Mouse (Mus musculus): ENCODE results near the gene Orc2. TPM values are rescaled to one million over a fixed set of nuclear protein-coding genes. Genes with fewer than 3 reads are reported as not detected.

The Orc2 gene
- polyA plus RNA-seq, 1 experiment from 2014 or later, result 40.8 TPM

DNA sequence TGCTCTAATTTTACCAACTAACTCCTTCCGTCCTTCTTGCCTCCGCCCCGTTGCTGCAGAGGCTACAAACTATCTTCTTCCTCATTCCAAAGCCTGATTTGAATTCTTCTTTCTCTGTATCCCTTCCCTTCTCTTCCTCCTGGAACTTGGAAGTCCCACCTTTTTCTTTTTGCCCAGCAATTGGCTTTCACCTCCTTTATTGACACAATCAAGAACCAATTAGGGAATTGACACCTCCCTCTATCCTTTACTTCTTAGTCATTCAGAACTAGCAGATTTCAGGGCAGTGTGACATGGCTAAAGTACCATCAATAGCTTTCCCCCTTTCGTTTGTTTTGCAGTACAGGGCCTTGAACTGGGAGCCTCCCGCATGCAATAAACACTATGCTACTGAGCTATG, 46.7 kb downstream of the Orc2 start:
- 90% methylated on average over 5 of the region's 5 CpGs for WGBS
- no peak overlapping the region for H3K27ac ChIP-seq (ENCODE audit: low read depth)
- no peaks in the 10 kb centered on the region for H3K4me1 ChIP-seq (ENCODE audit: insufficient read depth)

GRCm38 (mm10) chr1:58454316-58454715, 50.6 kb downstream of the Orc2 start:
- H3K36me3 ChIP-seq (ENCODE audit: insufficient read depth), result peaks cover 87% of the 10 kb centered on the region
- ATAC-seq (ENCODE audit: insufficient read depth), result no peak
- no peak overlapping the region for H3K4me2 ChIP-seq
- H3K27ac ChIP-seq (ENCODE audit: low read depth), result no peak overlapping the region
- H3K9ac ChIP-seq, result no peak overlapping the region
- WGBS, result 86% methylated on average over 6 of the region's 6 CpGs
- no peak for TF ChIP-seq CTCF (IDR thresholded peaks at IDR 0.05; ENCODE audit: low read depth)
- no peaks in the 10 kb centered on the region for H3K9me3 ChIP-seq (ENCODE audit: low read depth, low read length)
- no peak overlapping the region for H3K4me3 ChIP-seq (ENCODE audit: low read depth, low read length)
- no peak for DNase-seq
- no peaks in the 10 kb centered on the region for H3K4me1 ChIP-seq (ENCODE audit: insufficient read depth)
- H3K27me3 ChIP-seq (ENCODE audit: insufficient read depth, low read length), result no peaks in the 10 kb centered on the region

More for the DNA sequence above, 46.7 kb downstream of the Orc2 start:
- H3K27me3 ChIP-seq (ENCODE audit: insufficient read depth, low read length), result no peaks in the 10 kb centered on the region
- H3K9me3 ChIP-seq (ENCODE audit: low read depth, low read length), result no peaks in the 10 kb centered on the region
- no peak overlapping the region for H3K4me2 ChIP-seq
- H3K36me3 ChIP-seq (ENCODE audit: insufficient read depth), result peaks cover 96% of the 10 kb centered on the region
- ATAC-seq (ENCODE audit: insufficient read depth) (no peak), DNase-seq (no peak)
- no peak overlapping the region for H3K9ac ChIP-seq
- no peak for TF ChIP-seq CTCF (IDR thresholded peaks at IDR 0.05; ENCODE audit: low read depth)
- no peak overlapping the region for H3K4me3 ChIP-seq (ENCODE audit: low read depth, low read length)

DNA sequence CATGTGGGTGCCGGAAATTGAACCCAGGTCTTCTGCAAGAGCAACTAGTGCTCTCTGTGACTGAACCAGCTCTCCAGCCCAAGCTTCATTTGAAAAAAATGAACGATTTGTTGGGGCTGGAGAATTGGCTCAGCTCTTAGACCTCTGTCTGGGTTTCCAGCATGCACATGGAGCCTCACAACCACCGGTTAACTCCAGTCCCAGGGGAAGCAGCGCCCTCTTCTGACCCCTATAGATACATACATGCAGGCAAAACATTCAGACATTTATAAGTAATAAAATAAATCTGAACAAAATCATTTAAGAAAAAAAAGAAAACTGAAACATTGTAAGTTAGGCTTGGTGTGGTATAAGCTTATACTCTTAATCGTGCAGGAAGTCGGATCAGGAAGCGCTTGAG, 56.5 kb downstream of the Orc2 start:
- Histone ChIP-seq H3K36me3 (ENCODE audit: insufficient read depth) (peaks cover 42% of the 10 kb centered on the region), H3K9ac (no peak overlapping the region), H3K4me2 (no peak overlapping the region), H3K4me1 (ENCODE audit: insufficient read depth) (no peaks in the 10 kb centered on the region), H3K27me3 (ENCODE audit: insufficient read depth, low read length) (no peaks in the 10 kb centered on the region), H3K9me3 (ENCODE audit: low read depth, low read length) (no peaks in the 10 kb centered on the region), H3K27ac (ENCODE audit: low read depth) (no peak overlapping the region), H3K4me3 (ENCODE audit: low read depth, low read length) (no peak overlapping the region)
- DNase-seq (no peak), ATAC-seq (ENCODE audit: insufficient read depth) (no peak)
- 76% methylated on average over 7 of the region's 7 CpGs for WGBS
- no peak for TF ChIP-seq CTCF (IDR thresholded peaks at IDR 0.05; ENCODE audit: low read depth)

- 92% methylated on average over 7 of the region's 7 CpGs for WGBS
- no peak for ATAC-seq (ENCODE audit: insufficient read depth)
- no peak for TF ChIP-seq CTCF (IDR thresholded peaks at IDR 0.05; ENCODE audit: low read depth)
These were observed 57.1 kb downstream of the Orc2 start for GRCm38 (mm10) chr1:58447766-58448165.

DNA sequence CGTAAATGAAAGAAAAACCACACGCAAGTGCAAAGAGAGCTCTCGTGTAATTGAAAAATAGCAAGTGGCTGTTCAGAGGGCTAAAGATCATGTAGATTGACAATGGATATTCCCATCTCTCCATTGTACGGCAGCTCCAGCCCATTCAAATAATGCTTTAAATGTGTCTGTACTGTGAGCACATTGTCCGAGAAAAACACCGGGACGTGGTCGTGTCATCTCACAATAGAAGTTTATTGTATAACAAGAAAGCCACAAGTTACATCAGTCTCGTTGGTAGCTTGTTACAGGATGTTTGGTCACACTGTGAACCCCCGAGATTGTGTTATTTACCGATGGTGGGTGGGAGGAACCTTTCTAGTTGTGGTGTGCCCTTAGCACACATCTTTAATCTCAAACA, 59.0 kb downstream of the Orc2 start:
- 3% methylated on average over 11 of the region's 11 CpGs for WGBS
- no peak for TF ChIP-seq CTCF (IDR thresholded peaks at IDR 0.05; ENCODE audit: low read depth)
- Histone ChIP-seq H3K27me3 (ENCODE audit: insufficient read depth, low read length) (no peaks in the 10 kb centered on the region), H3K27ac (ENCODE audit: low read depth) (peak overlapping the region; percentile 93), H3K4me2 (peak overlapping the region; percentile 76), H3K4me1 (ENCODE audit: insufficient read depth) (no peaks in the 10 kb centered on the region), H3K9me3 (ENCODE audit: low read depth, low read length) (no peaks in the 10 kb centered on the region), H3K36me3 (ENCODE audit: insufficient read depth) (peaks cover 34% of the 10 kb centered on the region), H3K9ac (peak overlapping the region; percentile 82), H3K4me3 (ENCODE audit: low read depth, low read length) (peak overlapping the region; percentile 70)
- ATAC-seq (ENCODE audit: insufficient read depth) (no peak), DNase-seq (no peak)

More at GRCm38 (mm10) chr1:58447766-58448165, 57.1 kb downstream of the Orc2 start:
- DNase-seq, result no peak
- H3K9me3 ChIP-seq (ENCODE audit: low read depth, low read length), result no peaks in the 10 kb centered on the region
- H3K27me3 ChIP-seq (ENCODE audit: insufficient read depth, low read length), result no peaks in the 10 kb centered on the region
- H3K27ac ChIP-seq (ENCODE audit: low read depth), result no peak overlapping the region
- no peak overlapping the region for H3K9ac ChIP-seq
- no peak overlapping the region for H3K4me2 ChIP-seq
- no peaks in the 10 kb centered on the region for H3K4me1 ChIP-seq (ENCODE audit: insufficient read depth)
- peaks cover 36% of the 10 kb centered on the region for H3K36me3 ChIP-seq (ENCODE audit: insufficient read depth)
- no peak overlapping the region for H3K4me3 ChIP-seq (ENCODE audit: low read depth, low read length)

DNA sequence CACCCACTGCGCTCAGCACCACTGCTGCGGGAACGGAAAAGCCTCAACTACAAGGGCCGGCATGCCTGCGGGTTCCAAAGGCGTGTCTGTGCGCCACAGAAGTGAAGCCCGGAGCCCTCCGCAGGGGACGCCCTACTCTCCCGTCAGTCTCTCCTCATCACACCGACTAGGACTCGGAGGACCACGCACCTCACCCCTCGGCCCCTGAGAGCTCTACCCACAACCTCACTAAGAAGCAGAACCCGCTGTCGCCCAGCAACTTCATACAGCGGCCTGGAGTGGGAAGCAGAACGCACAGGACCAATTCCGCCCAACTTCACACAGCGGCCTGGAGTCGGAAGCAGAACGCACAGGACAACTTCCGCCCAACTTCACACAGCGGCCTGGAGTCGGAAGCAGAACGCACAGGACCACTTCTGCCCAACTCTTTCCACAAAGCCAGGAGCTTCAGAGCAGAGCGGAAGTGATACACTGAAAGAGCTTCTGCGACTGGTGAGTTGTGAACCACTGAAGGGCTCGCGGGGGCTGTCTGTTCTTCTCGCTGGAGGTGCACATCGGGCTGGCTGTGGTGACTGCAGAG, 59.7 kb downstream of the Orc2 start, which contains the start of the genes Nif3l1 and Ppil3:
Gene Nif3l1, plus strand, starts transcription at position 9 of the 580 bp plus-strand sequence.
Gene Ppil3, minus strand, starts transcription at position 344 of the 580 bp plus-strand sequence.
- peak within 1 kb of the TSS; percentile 76 for H3K4me2 ChIP-seq
- ATAC-seq (ENCODE audit: insufficient read depth) (peak; percentile 96), DNase-seq (peak; percentile 94)
- peak within 1 kb of the TSS; percentile 93 for H3K27ac ChIP-seq (ENCODE audit: low read depth)
- no peaks in the 10 kb centered on the region for H3K27me3 ChIP-seq (ENCODE audit: insufficient read depth, low read length)
- no peaks in the 10 kb centered on the region for H3K4me1 ChIP-seq (ENCODE audit: insufficient read depth)
- no peaks in the 10 kb centered on the region for H3K9me3 ChIP-seq (ENCODE audit: low read depth, low read length)
- H3K4me3 ChIP-seq (ENCODE audit: low read depth, low read length), result peak within 1 kb of the TSS; percentile 70
- peak within 1 kb of the TSS; percentile 82 for H3K9ac ChIP-seq
- TF ChIP-seq CTCF (IDR thresholded peaks at IDR 0.05; ENCODE audit: low read depth), result peak; percentile 32; the same call in 1 of the 2 replicates
- WGBS, result under 1% methylated on average over 33 of the region's 33 CpGs
- peaks cover 34% of the 10 kb centered on the region for H3K36me3 ChIP-seq (ENCODE audit: insufficient read depth)

- H3K27ac ChIP-seq (ENCODE audit: low read depth), result peak overlapping the region; percentile 93
- TF ChIP-seq CTCF (IDR thresholded peaks at IDR 0.05; ENCODE audit: low read depth), result no peak
- no peak for ATAC-seq (ENCODE audit: insufficient read depth)
- 7% methylated on average over 10 of the region's 10 CpGs for WGBS
- H3K4me2 ChIP-seq, result peak overlapping the region; percentile 76
- no peaks in the 10 kb centered on the region for H3K27me3 ChIP-seq (ENCODE audit: insufficient read depth, low read length)
- no peaks in the 10 kb centered on the region for H3K9me3 ChIP-seq (ENCODE audit: low read depth, low read length)
- H3K36me3 ChIP-seq (ENCODE audit: insufficient read depth), result peaks cover 39% of the 10 kb centered on the region
- DNase-seq, result no peak
- peak overlapping the region; percentile 82 for H3K9ac ChIP-seq
- H3K4me1 ChIP-seq (ENCODE audit: insufficient read depth), result no peaks in the 10 kb centered on the region
- peak overlapping the region; percentile 70 for H3K4me3 ChIP-seq (ENCODE audit: low read depth, low read length)
These were observed 60.2 kb downstream of the Orc2 start for GRCm38 (mm10) chr1:58444691-58445090.

Measured in lung, embryonic 14.5 days (tissue).